Mouse (Mus musculus) lung, postnatal 0 days (tissue): Measurements from ENCODE around the gene Rev1.

ENCODE experiments used
- CTCF ChIP-seq: IDR thresholded peaks from 2 replicates; pipeline ENCODE4 v1.5.1; 2016; ENCODE audit warnings: antibody characterized with exemption, mild to moderate bottlenecking
- EP300 ChIP-seq: IDR thresholded peaks from 2 replicates; pipeline ENCODE4 v1.6.1; 2016; ENCODE audit warnings: antibody characterized with exemption, mild to moderate bottlenecking, control low read depth

DNA sequence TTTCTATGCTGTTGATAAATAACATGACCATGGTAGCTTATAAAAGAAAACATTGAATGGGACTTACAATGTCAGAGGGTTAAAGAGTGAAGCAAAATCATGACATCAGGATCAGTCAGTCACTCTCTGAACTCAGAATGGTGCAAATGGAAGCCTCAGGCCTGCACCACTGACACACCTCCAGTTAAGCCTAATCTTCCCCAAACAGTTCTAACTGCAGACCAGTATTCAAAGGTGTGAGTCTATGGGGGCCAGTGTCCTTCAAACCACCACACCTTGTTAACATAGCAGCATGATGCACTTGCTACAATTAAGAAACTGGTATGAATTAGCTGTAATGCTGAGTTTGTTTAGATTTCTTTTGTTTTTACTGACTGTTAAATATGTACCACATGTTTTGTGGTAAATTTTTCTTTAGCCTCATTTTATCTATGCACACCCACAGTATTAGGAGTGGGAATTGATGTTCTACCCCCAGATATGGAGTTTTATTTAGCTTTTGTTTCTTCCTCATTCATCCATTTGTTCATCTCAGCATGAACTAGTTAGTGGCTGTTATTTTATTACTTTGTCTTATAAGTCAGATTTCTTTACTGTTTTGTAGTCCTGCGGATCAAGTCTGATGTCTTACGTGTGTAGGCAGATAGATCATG is 114.9 kb downstream of the Rev1 start:
- TF ChIP-seq EP300 (no peak), CTCF (no peak)
